8 mouse cellular contexts compared by ENCODE assay signal in the genomic region with DNA sequence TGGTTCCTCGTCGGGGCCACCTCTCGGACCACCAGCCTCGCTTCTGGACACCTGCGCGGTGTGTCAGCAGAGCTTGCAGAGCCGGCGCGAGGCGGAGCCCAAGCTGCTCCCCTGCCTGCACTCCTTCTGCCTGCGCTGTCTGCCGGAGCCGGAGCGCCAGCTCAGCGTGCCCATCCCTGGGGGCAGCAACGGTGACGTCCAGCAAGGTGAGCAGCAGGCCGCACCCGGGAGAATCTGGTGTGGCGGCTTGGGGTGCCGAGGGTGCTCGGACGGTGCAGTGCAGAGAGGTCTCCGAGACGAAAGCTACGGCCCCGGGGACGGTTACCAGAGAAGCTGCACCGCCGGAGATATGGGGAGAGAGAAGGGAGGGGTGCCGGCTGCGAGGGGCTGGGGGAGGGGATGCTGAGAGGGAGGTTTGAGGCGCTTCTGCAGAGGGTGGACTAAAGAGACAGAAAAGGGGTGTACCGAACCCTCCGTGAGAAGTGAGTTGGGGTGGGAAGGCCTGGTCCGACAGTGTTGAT. TPM values are rescaled to one million over a fixed set of nuclear protein-coding genes. Genes with fewer than 3 reads are reported as not detected.
DNase-seq lines count a peak whose midpoint lies in the region; ATAC-seq lines count a peak whose summit lies in the region.

No protein-coding gene starts in this region.

- DNase-seq in MEL-GATA-1-ER (ENCODE audit: extremely low read depth, low read depth), result peak; percentile 54
- peak; percentile 62 to 69 for DNase-seq in cerebellum, adult 18-20 months
- DNase-seq in hindbrain, embryonic 10.5 days (ENCODE audit: low spot score), result peak; percentile 64
- DNase-seq in layer of hippocampus, postnatal 25 days (ENCODE audit: extremely low spot score in 1 of 2, low spot score in 1 of 2), result peak; percentile 38 to 61
- DNase-seq in lung, postnatal 36 days, result peak; percentile 28
- peak; percentile 64 for DNase-seq in retina, postnatal 1 day
- peak; percentile 83 for DNase-seq in thymus, postnatal 4 days

- H3K9ac ChIP-seq in forebrain, embryonic 16.5 days (replicated peaks; ENCODE audit: low read depth, low read length), result peak overlapping the region; percentile 94

- WGBS in forebrain, embryonic 16.5 days, result under 1% methylated on average over 36 of the region's 36 CpGs
- under 1% methylated on average over 36 of the region's 36 CpGs for WGBS in hindbrain, embryonic 10.5 days

- H3K9me3 ChIP-seq in forebrain, embryonic 16.5 days (ENCODE audit: control insufficient read depth, low read length), result no peaks in the 10 kb centered on the region
- H3K9me3 ChIP-seq in hindbrain, embryonic 10.5 days, result no peaks in the 10 kb centered on the region

- ATAC-seq in forebrain, embryonic 16.5 days, result peak; percentile 61

- H3K4me3 ChIP-seq in forebrain, embryonic 16.5 days (replicated peaks; ENCODE audit: low read length), result peak overlapping the region; percentile 99
- H3K4me3 ChIP-seq in hindbrain, embryonic 10.5 days, result peak overlapping the region; percentile 100

- peaks cover 20% of the 10 kb centered on the region for H3K4me1 ChIP-seq in forebrain, embryonic 16.5 days (replicated peaks; ENCODE audit: control insufficient read depth, insufficient read depth, low read length)
- peaks cover 26% of the 10 kb centered on the region for H3K4me1 ChIP-seq in hindbrain, embryonic 10.5 days (replicated peaks)

- H3K27ac ChIP-seq in forebrain, embryonic 16.5 days (ENCODE audit: low read length), result peak overlapping the region; percentile 100
- H3K27ac ChIP-seq in hindbrain, embryonic 10.5 days, result peak overlapping the region; percentile 100

- H3K4me2 ChIP-seq in forebrain, embryonic 16.5 days (ENCODE audit: low read length), result peak overlapping the region; percentile 99

- no peaks in the 10 kb centered on the region for H3K36me3 ChIP-seq in forebrain, embryonic 16.5 days (ENCODE audit: control insufficient read depth, insufficient read depth)
- peaks cover 30% of the 10 kb centered on the region for H3K36me3 ChIP-seq in hindbrain, embryonic 10.5 days

- H3K27me3 ChIP-seq in forebrain, embryonic 16.5 days (replicated peaks; ENCODE audit: control insufficient read depth, insufficient read depth, low read length), result no peaks in the 10 kb centered on the region
- no peaks in the 10 kb centered on the region for H3K27me3 ChIP-seq in hindbrain, embryonic 10.5 days (ENCODE audit: insufficient read depth, poor library complexity, severe bottlenecking)

RNA-seq across cellular contexts. Expression of a gene that starts 1.2 kb away (rescaled TPM):
- polyA plus RNA-seq in forebrain, embryonic 16.5 days (2015; fragmentation: Nextera tagmentation; extraction: Ambion mirVana), result 27.4 and 39.1 TPM in 2 replicates
- 26.2 and 29.4 TPM in 2 replicates for polyA plus RNA-seq in hindbrain, embryonic 10.5 days (2016; fragmentation: Nextera tagmentation; extraction: Ambion mirVana)
- 10 to 100 TPM; 48.0 to 56.1 TPM for total RNA-seq in layer of hippocampus, postnatal 25 days (2021)

Comparison
In these comparisons a context has a peak if more than half of its experiments do, and no peak if none do; other contexts are left out.
1. Peak in every context shown above with its lines: DNase-seq, ATAC-seq, H3K4me3 ChIP-seq and H3K27ac ChIP-seq.
2. DNase-seq: peak in every context shown above with its lines; median percentile 83 in thymus, postnatal 4 days; 66 in cerebellum, adult 18-20 months; 64 in hindbrain, embryonic 10.5 days; 64 in retina, postnatal 1 day; 54 in MEL-GATA-1-ER; 50 in layer of hippocampus, postnatal 25 days; 28 in lung, postnatal 36 days.